Comparison of ENCODE assay signal across 17 mouse cellular contexts in genomic region chr10:40481534-40481933, GRCm38 (mm10).
"Had no signal": no experiment of that assay in that cellular context is flagged by ENCODE, and none has a peak within 500 bp of the region (broad histone marks: within the 10 kb centered on the region; RNA-seq: fewer than 3 reads in every experiment).

No protein-coding gene starts in this region.

- H3K4me1 ChIP-seq: limb, embryonic 10.5 days; limb, embryonic 13.5 days had no signal

- H3K27me3 ChIP-seq: limb, embryonic 13.5 days; liver, embryonic 12.5 days; liver, embryonic 15.5 days; lung, embryonic 15.5 days had no signal

- H3K9ac ChIP-seq: limb, embryonic 13.5 days; liver, embryonic 12.5 days; liver, embryonic 15.5 days; lung, embryonic 15.5 days had no signal

- H3K9me3 ChIP-seq: limb, embryonic 10.5 days; limb, embryonic 13.5 days; liver, embryonic 12.5 days; liver, embryonic 15.5 days; lung, embryonic 15.5 days had no signal

- ATAC-seq: liver, embryonic 12.5 days had no signal

- DNase-seq: kidney, adult 18-20 months; kidney, postnatal 25 days; liver; lung, adult 18-20 months; lung, postnatal 10 days; lung, postnatal 36 days; midbrain, embryonic 14.5 days; thymus, adult 18-20 months; thymus, postnatal 36 days had no signal

- H3K4me3 ChIP-seq: limb, embryonic 10.5 days; limb, embryonic 13.5 days; liver, embryonic 12.5 days; liver, embryonic 15.5 days; lung, embryonic 15.5 days had no signal

- H3K4me2 ChIP-seq: limb, embryonic 13.5 days; liver, embryonic 12.5 days; liver, embryonic 15.5 days; lung, embryonic 15.5 days; midbrain, embryonic 11.5 days had no signal

- H3K27ac ChIP-seq: kidney, postnatal 0 days; limb, embryonic 10.5 days; limb, embryonic 13.5 days; liver, embryonic 12.5 days; liver, embryonic 15.5 days; lung, embryonic 15.5 days; stomach, postnatal 0 days had no signal
